Mouse (Mus musculus): ENCODE results near the gene Ccn6.

DNA sequence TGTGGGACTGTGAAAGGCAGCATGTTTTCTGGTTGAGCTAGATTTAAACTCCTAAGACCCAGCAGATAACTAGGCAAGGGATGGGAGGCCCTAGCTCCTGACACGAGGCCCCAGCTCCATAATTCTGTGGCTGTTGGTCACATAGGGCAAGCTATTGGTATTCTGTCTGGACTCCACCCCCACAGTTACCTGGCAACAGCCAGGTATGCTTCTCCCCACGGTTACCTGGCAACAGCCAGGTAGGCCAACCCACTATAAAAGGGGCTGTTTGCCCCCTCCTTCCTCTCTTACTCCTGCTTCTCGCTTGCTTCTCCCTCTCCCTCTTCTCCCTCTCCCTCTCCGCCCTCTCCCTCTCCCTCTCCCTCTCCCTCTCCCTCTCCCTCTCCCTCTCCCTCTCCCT is 38.9 kb upstream of the Ccn6 start:
- TF ChIP-seq EP300 (IDR thresholded peaks at IDR 0.05; ENCODE audit: low read depth): no peak
- TF ChIP-seq CTCF (IDR thresholded peaks at IDR 0.05; ENCODE audit: low read depth): no peak

Measured in liver, embryonic 14.5 days (tissue).